Mouse (Mus musculus): ENCODE measurements at regions not wholly inside any gene's neighbourhood (a gene's known extent, or its start where the extent isn't known, plus 50 kb on each side); places are given as distances from the start of the nearest gene placed in this dataset.

GRCm38 (mm10) chr8:10702248-10702647 is 306.0 kb downstream of the Irs2 start:
- Histone ChIP-seq H3K4me3 (ENCODE audit: low read length) (no peak overlapping the region), H3K27me3 (ENCODE audit: control insufficient read depth, insufficient read depth, low read length) (no peaks in the 10 kb centered on the region), H3K27ac (ENCODE audit: low read length) (no peak overlapping the region), H3K4me1 (ENCODE audit: control insufficient read depth, insufficient read depth, low read length) (no peaks in the 10 kb centered on the region), H3K9me3 (replicated peaks; ENCODE audit: control insufficient read depth, low read length) (no peaks in the 10 kb centered on the region), H3K36me3 (ENCODE audit: control insufficient read depth, insufficient read depth) (no peaks in the 10 kb centered on the region), H3K9ac (ENCODE audit: low read length) (no peak overlapping the region), H3K4me2 (ENCODE audit: low read depth, low read length) (no peak overlapping the region)
- WGBS = 68% methylated on average over 10 of the region's 10 CpGs
- ATAC-seq (replicated peaks; ENCODE audit: extremely low read depth, insufficient read depth, low FRiP score) = no peak

GRCm38 (mm10) chr8:10701648-10702061 is 306.6 kb downstream of the Irs2 start:
- H3K27ac ChIP-seq (ENCODE audit: low read length) = no peak overlapping the region
- H3K9me3 ChIP-seq (replicated peaks; ENCODE audit: control insufficient read depth, low read length) = no peaks in the 10 kb centered on the region
- no peaks in the 10 kb centered on the region for H3K27me3 ChIP-seq (ENCODE audit: control insufficient read depth, insufficient read depth, low read length)
- H3K36me3 ChIP-seq (ENCODE audit: control insufficient read depth, insufficient read depth) = no peaks in the 10 kb centered on the region
- H3K9ac ChIP-seq (ENCODE audit: low read length) = no peak overlapping the region
- no peak overlapping the region for H3K4me3 ChIP-seq (ENCODE audit: low read length)
- H3K4me2 ChIP-seq (ENCODE audit: low read depth, low read length) = no peak overlapping the region
- 78% methylated on average over 4 of the region's 4 CpGs for whole genome bisulfite sequencing
- no peaks in the 10 kb centered on the region for H3K4me1 ChIP-seq (ENCODE audit: control insufficient read depth, insufficient read depth, low read length)
- ATAC-seq (replicated peaks; ENCODE audit: extremely low read depth, insufficient read depth, low FRiP score) = no peak

GRCm38 (mm10) chr8:10701226-10701625 is 307.0 kb downstream of the Irs2 start:
- no peak for ATAC-seq (replicated peaks; ENCODE audit: extremely low read depth, insufficient read depth, low FRiP score)
- Histone ChIP-seq H3K9ac (ENCODE audit: low read length) (no peak overlapping the region), H3K27ac (ENCODE audit: low read length) (no peak overlapping the region), H3K9me3 (replicated peaks; ENCODE audit: control insufficient read depth, low read length) (no peaks in the 10 kb centered on the region), H3K27me3 (ENCODE audit: control insufficient read depth, insufficient read depth, low read length) (no peaks in the 10 kb centered on the region), H3K4me1 (ENCODE audit: control insufficient read depth, insufficient read depth, low read length) (no peaks in the 10 kb centered on the region), H3K4me3 (ENCODE audit: low read length) (no peak overlapping the region), H3K36me3 (ENCODE audit: control insufficient read depth, insufficient read depth) (no peaks in the 10 kb centered on the region), H3K4me2 (ENCODE audit: low read depth, low read length) (no peak overlapping the region)
- 74% methylated on average over 4 of the region's 4 CpGs for WGBS

- Histone ChIP-seq H3K27ac (ENCODE audit: low read length) (no peak overlapping the region), H3K4me2 (ENCODE audit: low read depth, low read length) (no peak overlapping the region), H3K27me3 (ENCODE audit: control insufficient read depth, insufficient read depth, low read length) (no peaks in the 10 kb centered on the region), H3K4me1 (ENCODE audit: control insufficient read depth, insufficient read depth, low read length) (no peaks in the 10 kb centered on the region), H3K4me3 (ENCODE audit: low read length) (no peak overlapping the region), H3K9ac (ENCODE audit: low read length) (no peak overlapping the region), H3K36me3 (ENCODE audit: control insufficient read depth, insufficient read depth) (no peaks in the 10 kb centered on the region), H3K9me3 (replicated peaks; ENCODE audit: control insufficient read depth, low read length) (no peaks in the 10 kb centered on the region)
- 75% methylated on average over 9 of the region's 9 CpGs for WGBS
- no peak for ATAC-seq (replicated peaks; ENCODE audit: extremely low read depth, insufficient read depth, low FRiP score)
These were observed 308.6 kb downstream of the Irs2 start for GRCm38 (mm10) chr8:10699669-10700068.

- WGBS = 84% methylated on average over 6 of the region's 6 CpGs
- no peak overlapping the region for H3K9ac ChIP-seq (ENCODE audit: low read length)
- H3K4me2 ChIP-seq (ENCODE audit: low read depth, low read length) = no peak overlapping the region
- no peak overlapping the region for H3K27ac ChIP-seq (ENCODE audit: low read length)
- no peaks in the 10 kb centered on the region for H3K27me3 ChIP-seq (ENCODE audit: control insufficient read depth, insufficient read depth, low read length)
- no peaks in the 10 kb centered on the region for H3K36me3 ChIP-seq (ENCODE audit: control insufficient read depth, insufficient read depth)
- ATAC-seq (replicated peaks; ENCODE audit: extremely low read depth, insufficient read depth, low FRiP score) = no peak
- no peaks in the 10 kb centered on the region for H3K4me1 ChIP-seq (ENCODE audit: control insufficient read depth, insufficient read depth, low read length)
- no peak overlapping the region for H3K4me3 ChIP-seq (ENCODE audit: low read length)
- no peaks in the 10 kb centered on the region for H3K9me3 ChIP-seq (replicated peaks; ENCODE audit: control insufficient read depth, low read length)
These were observed 313.1 kb downstream of the Irs2 start for GRCm38 (mm10) chr8:10695181-10695580.

- H3K36me3 ChIP-seq (ENCODE audit: control insufficient read depth, insufficient read depth) = no peaks in the 10 kb centered on the region
- H3K9me3 ChIP-seq (replicated peaks; ENCODE audit: control insufficient read depth, low read length) = no peaks in the 10 kb centered on the region
- WGBS = 55% methylated on average over 1 of the region's 1 CpGs
- H3K4me1 ChIP-seq (ENCODE audit: control insufficient read depth, insufficient read depth, low read length) = no peaks in the 10 kb centered on the region
- H3K4me3 ChIP-seq (ENCODE audit: low read length) = no peak overlapping the region
- no peak overlapping the region for H3K4me2 ChIP-seq (ENCODE audit: low read depth, low read length)
- no peak overlapping the region for H3K27ac ChIP-seq (ENCODE audit: low read length)
- ATAC-seq (replicated peaks; ENCODE audit: extremely low read depth, insufficient read depth, low FRiP score) = no peak
- no peaks in the 10 kb centered on the region for H3K27me3 ChIP-seq (ENCODE audit: control insufficient read depth, insufficient read depth, low read length)
- no peak overlapping the region for H3K9ac ChIP-seq (ENCODE audit: low read length)
These were observed 317.6 kb downstream of the Irs2 start for GRCm38 (mm10) chr8:10690659-10691058.

GRCm38 (mm10) chr8:10689881-10690280 is 318.4 kb downstream of the Irs2 start:
- no peaks in the 10 kb centered on the region for H3K4me1 ChIP-seq (ENCODE audit: control insufficient read depth, insufficient read depth, low read length)
- no peaks in the 10 kb centered on the region for H3K27me3 ChIP-seq (ENCODE audit: control insufficient read depth, insufficient read depth, low read length)
- H3K27ac ChIP-seq (ENCODE audit: low read length) = no peak overlapping the region
- WGBS = 80% methylated on average over 12 of the region's 12 CpGs
- H3K9ac ChIP-seq (ENCODE audit: low read length) = no peak overlapping the region
- ATAC-seq (replicated peaks; ENCODE audit: extremely low read depth, insufficient read depth, low FRiP score) = no peak
- H3K4me2 ChIP-seq (ENCODE audit: low read depth, low read length) = no peak overlapping the region
- no peaks in the 10 kb centered on the region for H3K9me3 ChIP-seq (replicated peaks; ENCODE audit: control insufficient read depth, low read length)
- H3K36me3 ChIP-seq (ENCODE audit: control insufficient read depth, insufficient read depth) = no peaks in the 10 kb centered on the region
- no peak overlapping the region for H3K4me3 ChIP-seq (ENCODE audit: low read length)

- Histone ChIP-seq H3K9ac (ENCODE audit: low read length) (no peak overlapping the region), H3K27ac (ENCODE audit: low read length) (no peak overlapping the region), H3K4me1 (ENCODE audit: control insufficient read depth, insufficient read depth, low read length) (no peaks in the 10 kb centered on the region), H3K36me3 (ENCODE audit: control insufficient read depth, insufficient read depth) (no peaks in the 10 kb centered on the region), H3K4me2 (ENCODE audit: low read depth, low read length) (no peak overlapping the region), H3K27me3 (ENCODE audit: control insufficient read depth, insufficient read depth, low read length) (no peaks in the 10 kb centered on the region), H3K4me3 (ENCODE audit: low read length) (no peak overlapping the region), H3K9me3 (replicated peaks; ENCODE audit: control insufficient read depth, low read length) (no peaks in the 10 kb centered on the region)
- WGBS = 34% methylated on average over 9 of the region's 9 CpGs
- ATAC-seq (replicated peaks; ENCODE audit: extremely low read depth, insufficient read depth, low FRiP score) = no peak
These were observed 320.2 kb downstream of the Irs2 start for GRCm38 (mm10) chr8:10687867-10688561.

Measured in heart, embryonic 16.5 days (tissue).